Mouse (Mus musculus): ENCODE data around the gene Mgarp.

- TF ChIP-seq CTCF (IDR thresholded peaks at IDR 0.05; ENCODE audit: borderline replicate concordance, insufficient read depth, low read length): no peak
- TF ChIP-seq POLR2A (IDR thresholded peaks at IDR 0.05; ENCODE audit: low read depth, low read length): no peak
Observed at GRCm38 (mm10) chr3:51394881-51395280, 1.7 kb downstream of the Mgarp start.

Data from embryonic fibroblast, embryonic 13.5 days (primary cell).